Mouse (Mus musculus): ENCODE measurements around the gene Mecom. TPM values are rescaled to one million over a fixed set of nuclear protein-coding genes. Genes with fewer than 3 reads are reported as not detected.
"Not testable (repeated sequence)": the region's sequence is repeated elsewhere in the genome, so short reads cannot be mapped to it uniquely, and the experiment has no call there.

Gene Mecom
- polyA plus RNA-seq, 1 experiment from 2014 or later = 6.9 TPM

GRCm38 (mm10) chr3:30546831-30547369, 908 bp downstream of the Mecom start:
- H3K27ac ChIP-seq (replicated peaks) = no peak overlapping the region
- H3K9ac ChIP-seq = no peak overlapping the region
- no peak overlapping the region for H3K4me2 ChIP-seq
- no peaks in the 10 kb centered on the region for H3K9me3 ChIP-seq
- H3K4me1 ChIP-seq (replicated peaks) = 0 out of 2 replicates have a peak, but pooled peaks cover 3% of the 10 kb centered on the region
- no peaks in the 10 kb centered on the region for H3K27me3 ChIP-seq
- no peak overlapping the region for H3K4me3 ChIP-seq
- no peaks in the 10 kb centered on the region for H3K36me3 ChIP-seq
- ATAC-seq (ENCODE audit: low FRiP score, low read depth) = no peak
- 51% methylated on average over 11 of the region's 11 CpGs for WGBS

- no peaks in the 10 kb centered on the region for H3K9me3 ChIP-seq
- H3K9ac ChIP-seq = no peak overlapping the region
- no peaks in the 10 kb centered on the region for H3K27me3 ChIP-seq
- 64% methylated on average over 13 of the region's 13 CpGs for WGBS
- 0 out of 2 replicates have a peak overlapping the region, but pooled peaks have one; percentile 2 for H3K27ac ChIP-seq (replicated peaks)
- no peak overlapping the region for H3K4me2 ChIP-seq
- H3K4me1 ChIP-seq (replicated peaks) = 0 out of 2 replicates have a peak, but pooled peaks cover 3% of the 10 kb centered on the region
- no peaks in the 10 kb centered on the region for H3K36me3 ChIP-seq
- ATAC-seq (ENCODE audit: low FRiP score, low read depth) = no peak
- H3K4me3 ChIP-seq = no peak overlapping the region
Observed at GRCm38 (mm10) chr3:30546366-30546765, 1.4 kb downstream of the Mecom start.

GRCm38 (mm10) chr3:30545246-30545645, 2.6 kb downstream of the Mecom start:
- ATAC-seq (ENCODE audit: low FRiP score, low read depth) = no peak
- H3K4me1 ChIP-seq (replicated peaks) = 0 out of 2 replicates have a peak, but pooled peaks cover 3% of the 10 kb centered on the region
- no peaks in the 10 kb centered on the region for H3K27me3 ChIP-seq
- H3K27ac ChIP-seq (replicated peaks) = no peak overlapping the region
- no peak overlapping the region for H3K4me2 ChIP-seq
- H3K9me3 ChIP-seq = no peaks in the 10 kb centered on the region
- H3K4me3 ChIP-seq = no peak overlapping the region
- no peak overlapping the region for H3K9ac ChIP-seq
- H3K36me3 ChIP-seq = no peaks in the 10 kb centered on the region
- 86% methylated on average over 5 of the region's 5 CpGs for WGBS

GRCm38 (mm10) chr3:30544305-30544704, 3.5 kb downstream of the Mecom start:
- Histone ChIP-seq H3K4me1 (replicated peaks) (0 out of 2 replicates have a peak, but pooled peaks cover 3% of the 10 kb centered on the region), H3K36me3 (no peaks in the 10 kb centered on the region), H3K9me3 (no peaks in the 10 kb centered on the region), H3K27ac (replicated peaks) (no peak overlapping the region), H3K4me2 (no peak overlapping the region), H3K4me3 (no peak overlapping the region), H3K27me3 (no peaks in the 10 kb centered on the region), H3K9ac (no peak overlapping the region)
- no peak for ATAC-seq (ENCODE audit: low FRiP score, low read depth)
- 64% methylated on average over 5 of the region's 5 CpGs for WGBS

GRCm38 (mm10) chr3:30535821-30536220, 12.0 kb downstream of the Mecom start:
- Histone ChIP-seq H3K4me1 (replicated peaks) (no peaks in the 10 kb centered on the region), H3K4me3 (no peak overlapping the region), H3K9me3 (no peaks in the 10 kb centered on the region), H3K27ac (replicated peaks) (no peak overlapping the region), H3K27me3 (no peaks in the 10 kb centered on the region), H3K9ac (no peak overlapping the region), H3K4me2 (no peak overlapping the region), H3K36me3 (no peaks in the 10 kb centered on the region)
- whole genome bisulfite sequencing = 87% methylated on average over 11 of the region's 11 CpGs
- no peak for ATAC-seq (ENCODE audit: low FRiP score, low read depth)

- H3K4me3 ChIP-seq; H3K36me3 ChIP-seq; H3K9ac ChIP-seq; H3K27ac ChIP-seq (replicated peaks); H3K4me2 ChIP-seq; H3K9me3 ChIP-seq; ATAC-seq (ENCODE audit: low FRiP score, low read depth); H3K4me1 ChIP-seq (replicated peaks): not testable (repeated sequence)
- H3K27me3 ChIP-seq = peaks cover 17% of the 10 kb centered on the region
- 55% methylated on average over 3 of the region's 3 CpGs for WGBS
Observed at GRCm38 (mm10) chr3:30520751-30521150, 27.1 kb downstream of the Mecom start.

GRCm38 (mm10) chr3:30519425-30519824, 28.4 kb downstream of the Mecom start:
- Histone ChIP-seq H3K4me3 (no peak overlapping the region), H3K4me2 (no peak overlapping the region), H3K36me3 (no peaks in the 10 kb centered on the region), H3K9me3 (no peaks in the 10 kb centered on the region), H3K27me3 (peaks cover 17% of the 10 kb centered on the region), H3K4me1 (replicated peaks) (peaks cover 10% of the 10 kb centered on the region), H3K9ac (no peak overlapping the region), H3K27ac (replicated peaks) (no peak overlapping the region)
- ATAC-seq (ENCODE audit: low FRiP score, low read depth) = no peak
- 36% methylated on average over 1 of the region's 1 CpGs for WGBS

GRCm38 (mm10) chr3:30515795-30516170, 32.0 kb downstream of the Mecom start:
- 11% methylated on average over 9 of the region's 9 CpGs for WGBS
- H3K4me1 ChIP-seq (replicated peaks) = peaks cover 15% of the 10 kb centered on the region
- ATAC-seq (ENCODE audit: low FRiP score, low read depth) = no peak
- no peak overlapping the region for H3K4me2 ChIP-seq
- no peak overlapping the region for H3K27ac ChIP-seq (replicated peaks)
- H3K36me3 ChIP-seq = no peaks in the 10 kb centered on the region
- peaks cover 44% of the 10 kb centered on the region for H3K27me3 ChIP-seq
- H3K4me3 ChIP-seq = no peak overlapping the region
- no peaks in the 10 kb centered on the region for H3K9me3 ChIP-seq
- no peak overlapping the region for H3K9ac ChIP-seq

- Histone ChIP-seq H3K9ac (no peak overlapping the region), H3K27me3 (peaks cover 50% of the 10 kb centered on the region)
- WGBS = under 1% methylated on average over 62 of the region's 62 CpGs
Observed at GRCm38 (mm10) chr3:30514901-30515794, 32.7 kb downstream of the Mecom start.

GRCm38 (mm10) chr3:30514051-30514754, 33.6 kb downstream of the Mecom start:
- Histone ChIP-seq H3K4me3 (peak overlapping the region; percentile 33), H3K27ac (replicated peaks) (peak overlapping the region; percentile 27), H3K27me3 (peaks cover 57% of the 10 kb centered on the region), H3K36me3 (no peaks in the 10 kb centered on the region), H3K9me3 (no peaks in the 10 kb centered on the region), H3K4me2 (peak overlapping the region; percentile 64), H3K9ac (no peak overlapping the region), H3K4me1 (replicated peaks) (peaks cover 22% of the 10 kb centered on the region)
- peak; percentile 20; the same call in 1 of the 2 replicates for ATAC-seq (ENCODE audit: low FRiP score, low read depth)
- WGBS = under 1% methylated on average over 52 of the region's 52 CpGs

More at GRCm38 (mm10) chr3:30514901-30515794, 32.7 kb downstream of the Mecom start:
- Histone ChIP-seq H3K27ac (replicated peaks) (no peak overlapping the region), H3K9me3 (no peaks in the 10 kb centered on the region), H3K36me3 (no peaks in the 10 kb centered on the region), H3K4me1 (replicated peaks) (peaks cover 15% of the 10 kb centered on the region), H3K4me2 (peak overlapping the region; percentile 64), H3K4me3 (peak overlapping the region; percentile 33)
- peak; percentile 84 for ATAC-seq (ENCODE audit: low FRiP score, low read depth)

- peaks cover 63% of the 10 kb centered on the region for H3K27me3 ChIP-seq
- peaks cover 29% of the 10 kb centered on the region for H3K4me1 ChIP-seq (replicated peaks)
- no peaks in the 10 kb centered on the region for H3K36me3 ChIP-seq
- WGBS = 5% methylated on average over 16 of the region's 16 CpGs
- H3K4me2 ChIP-seq = peak overlapping the region; percentile 64
- no peak overlapping the region for H3K27ac ChIP-seq (replicated peaks)
- peak overlapping the region; percentile 33; the same call in 1 of the 2 replicates for H3K4me3 ChIP-seq
- no peak overlapping the region for H3K9ac ChIP-seq
- H3K9me3 ChIP-seq = no peaks in the 10 kb centered on the region
- ATAC-seq (ENCODE audit: low FRiP score, low read depth) = no peak
Observed at GRCm38 (mm10) chr3:30513314-30513997, 34.4 kb downstream of the Mecom start.

Data from hindbrain, embryonic 15.5 days (tissue).